Mouse (Mus musculus): ENCODE results near the gene Klc2. TPM values are rescaled to one million over a fixed set of nuclear protein-coding genes. Genes with fewer than 3 reads are reported as not detected.

Gene Klc2
- polyA plus RNA-seq, 1 experiment, result 17.2 TPM

GRCm38 (mm10) chr19:5068570-5069234, 49.7 kb downstream of the Klc2 start:
- Histone ChIP-seq H3K9me3 (no peaks in the 10 kb centered on the region), H3K27me3 (replicated peaks) (peaks cover 68% of the 10 kb centered on the region), H3K36me3 (replicated peaks; ENCODE audit: low read length) (no peaks in the 10 kb centered on the region), H3K4me3 (replicated peaks) (peak overlapping the region; percentile 86), H3K4me1 (peaks cover 58% of the 10 kb centered on the region)
- TF ChIP-seq GATA1 (IDR thresholded peaks at IDR 0.05; ENCODE audit: borderline replicate concordance, low read length) (no peak), FLI1 (IDR thresholded peaks at IDR 0.05; ENCODE audit: low read length) (no peak)

GRCm38 (mm10) chr19:5067867-5068569, 50.3 kb downstream of the Klc2 start, which contains the start of gene Cd248:
Gene Cd248, plus strand, starts transcription at chr19:5068078.
- TF ChIP-seq GATA1 (IDR thresholded peaks at IDR 0.05; ENCODE audit: borderline replicate concordance, low read length), result no peak
- TF ChIP-seq FLI1 (IDR thresholded peaks at IDR 0.05; ENCODE audit: low read length), result no peak
- Histone ChIP-seq H3K4me3 (replicated peaks) (peak within 1 kb of the TSS; percentile 86), H3K27me3 (replicated peaks) (peaks cover 67% of the 10 kb centered on the region), H3K9me3 (no peaks in the 10 kb centered on the region), H3K4me1 (peaks cover 54% of the 10 kb centered on the region), H3K36me3 (replicated peaks; ENCODE audit: low read length) (no peaks in the 10 kb centered on the region)

- TF ChIP-seq FLI1 (IDR thresholded peaks at IDR 0.05; ENCODE audit: low read length), result no peak
- no peak for TF ChIP-seq GATA1 (IDR thresholded peaks at IDR 0.05; ENCODE audit: borderline replicate concordance, low read length)
- Histone ChIP-seq H3K36me3 (replicated peaks; ENCODE audit: low read length) (no peaks in the 10 kb centered on the region), H3K4me1 (peaks cover 46% of the 10 kb centered on the region), H3K4me3 (replicated peaks) (peak overlapping the region; percentile 86), H3K9me3 (no peaks in the 10 kb centered on the region), H3K27me3 (replicated peaks) (peaks cover 71% of the 10 kb centered on the region)
Measured at GRCm38 (mm10) chr19:5067040-5067799, 51.1 kb downstream of the Klc2 start.

GRCm38 (mm10) chr19:5065104-5065503, 53.3 kb downstream of the Klc2 start:
- Histone ChIP-seq H3K9me3 (no peaks in the 10 kb centered on the region), H3K27me3 (replicated peaks) (peaks cover 58% of the 10 kb centered on the region), H3K4me3 (replicated peaks) (no peak overlapping the region), H3K36me3 (replicated peaks; ENCODE audit: low read length) (no peaks in the 10 kb centered on the region), H3K4me1 (peaks cover 48% of the 10 kb centered on the region)
- no peak for TF ChIP-seq FLI1 (IDR thresholded peaks at IDR 0.05; ENCODE audit: low read length)
- TF ChIP-seq GATA1 (IDR thresholded peaks at IDR 0.05; ENCODE audit: borderline replicate concordance, low read length), result no peak

- TF ChIP-seq GATA1 (IDR thresholded peaks at IDR 0.05; ENCODE audit: borderline replicate concordance, low read length) (no peak), FLI1 (IDR thresholded peaks at IDR 0.05; ENCODE audit: low read length) (no peak)
- Histone ChIP-seq H3K4me1 (peaks cover 59% of the 10 kb centered on the region), H3K9me3 (no peaks in the 10 kb centered on the region), H3K36me3 (replicated peaks; ENCODE audit: low read length) (no peaks in the 10 kb centered on the region), H3K4me3 (replicated peaks) (no peak overlapping the region), H3K27me3 (replicated peaks) (peaks cover 31% of the 10 kb centered on the region)
Measured at GRCm38 (mm10) chr19:5062446-5062845, 55.9 kb downstream of the Klc2 start.

GRCm38 (mm10) chr19:5062041-5062440, 56.3 kb downstream of the Klc2 start:
- Histone ChIP-seq H3K9me3 (no peaks in the 10 kb centered on the region), H3K4me3 (replicated peaks) (no peak overlapping the region), H3K27me3 (replicated peaks) (peaks cover 27% of the 10 kb centered on the region), H3K4me1 (peaks cover 59% of the 10 kb centered on the region), H3K36me3 (replicated peaks; ENCODE audit: low read length) (no peaks in the 10 kb centered on the region)
- TF ChIP-seq GATA1 (IDR thresholded peaks at IDR 0.05; ENCODE audit: borderline replicate concordance, low read length) (no peak), FLI1 (IDR thresholded peaks at IDR 0.05; ENCODE audit: low read length) (no peak)

GRCm38 (mm10) chr19:5060365-5061330, 57.7 kb downstream of the Klc2 start:
- peaks cover 64% of the 10 kb centered on the region for H3K4me1 ChIP-seq
- H3K4me3 ChIP-seq (replicated peaks), result no peak overlapping the region
- no peaks in the 10 kb centered on the region for H3K36me3 ChIP-seq (replicated peaks; ENCODE audit: low read length)

GRCm38 (mm10) chr19:5058801-5059771, 59.3 kb downstream of the Klc2 start:
- no peaks in the 10 kb centered on the region for H3K36me3 ChIP-seq (replicated peaks; ENCODE audit: low read length)
- H3K27me3 ChIP-seq (replicated peaks), result peaks cover 25% of the 10 kb centered on the region
- peak overlapping the region; percentile 13 for H3K4me3 ChIP-seq (replicated peaks)
- peaks cover 54% of the 10 kb centered on the region for H3K4me1 ChIP-seq
- no peaks in the 10 kb centered on the region for H3K9me3 ChIP-seq
- TF ChIP-seq FLI1 (IDR thresholded peaks at IDR 0.05; ENCODE audit: low read length) (no peak), GATA1 (IDR thresholded peaks at IDR 0.05; ENCODE audit: borderline replicate concordance, low read length) (no peak)

More at GRCm38 (mm10) chr19:5060365-5061330, 57.7 kb downstream of the Klc2 start:
- H3K9me3 ChIP-seq, result no peaks in the 10 kb centered on the region
- TF ChIP-seq FLI1 (IDR thresholded peaks at IDR 0.05; ENCODE audit: low read length) (no peak), GATA1 (IDR thresholded peaks at IDR 0.05; ENCODE audit: borderline replicate concordance, low read length) (no peak)
- H3K27me3 ChIP-seq (replicated peaks), result peaks cover 25% of the 10 kb centered on the region

Measured in megakaryocyte, embryonic 14.5 days (primary cell).